Mouse (Mus musculus): ENCODE data around the gene Trappc1. TPM values are rescaled to one million over a fixed set of nuclear protein-coding genes. Genes with fewer than 3 reads are reported as not detected.

Gene Trappc1
- polyA plus RNA-seq, 2 experiments = 49.6 to 101 TPM

DNA sequence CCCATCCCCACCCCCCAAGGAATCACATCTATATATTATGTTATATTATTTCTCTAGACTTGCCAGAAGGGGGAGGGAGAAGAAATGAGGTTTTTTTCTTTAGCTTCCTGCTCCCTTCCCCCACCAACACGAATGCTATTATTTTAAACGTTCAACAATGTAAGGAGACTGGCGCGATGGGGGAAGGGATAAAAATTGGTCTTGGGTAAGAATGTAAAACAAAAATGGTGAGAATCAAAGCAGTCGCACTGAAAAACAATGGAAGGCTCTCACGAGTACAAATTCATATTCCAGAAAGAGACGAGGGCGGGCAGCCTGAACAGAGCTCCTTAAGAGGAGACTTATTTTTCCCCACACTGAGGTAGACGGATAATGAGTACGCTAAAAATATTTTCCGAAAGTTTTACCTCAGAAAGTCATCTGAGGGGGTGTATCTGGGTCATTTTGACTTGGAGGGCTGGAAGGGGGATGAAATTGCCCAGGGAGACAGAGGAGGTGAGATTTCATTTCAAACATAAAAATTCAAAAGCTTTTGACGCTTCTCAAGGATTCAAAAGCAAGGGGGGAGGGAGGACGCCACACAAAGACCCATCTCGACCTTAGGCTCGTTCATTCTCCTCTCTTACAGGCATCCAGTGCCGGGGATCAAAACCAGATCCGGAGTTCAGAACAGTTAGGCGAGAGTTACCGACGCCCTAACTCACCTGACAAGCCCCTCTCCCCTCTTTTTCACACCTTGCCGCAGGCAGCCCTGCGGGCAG is 43.3 kb downstream of the Trappc1 start:
- Histone ChIP-seq H3K36me3 (replicated peaks; ENCODE audit: control insufficient read depth, insufficient read depth, low read depth) (no peaks in the 10 kb centered on the region), H3K27ac (peak overlapping the region; percentile 8), H3K4me1 (replicated peaks; ENCODE audit: control insufficient read depth in 2 of 2, insufficient read depth in 2 of 2, low read length in 1 of 2) (peaks cover 31 to 34% of the 10 kb centered on the region in 2 experiments), H3K9ac (replicated peaks) (peak overlapping the region; percentile 39), H3K4me2 (ENCODE audit: low read depth) (peak overlapping the region; percentile 89), H3K27me3 (ENCODE audit: control insufficient read depth, insufficient read depth, low read length) (peaks cover 35% of the 10 kb centered on the region), H3K9me3 (ENCODE audit: control insufficient read depth, low read length) (no peaks in the 10 kb centered on the region), H3K4me3 (ENCODE audit: insufficient read depth in 1 of 2, low read depth in 2 of 2, low read length in 2 of 2) (peak overlapping the region; percentile 27 to 77)
- DNase-seq (ENCODE audit: low read depth in 3 of 3, low spot score in 3 of 3) (no peak), ATAC-seq (ENCODE audit: insufficient read depth) (no peak)
- WGBS (ENCODE audit: insufficient replicate concordance) = under 1% methylated on average over 22 of the region's 22 CpGs
- no peak for TF ChIP-seq CTCF (IDR thresholded peaks at IDR 0.05; ENCODE audit: low read depth)
- no peak for TF ChIP-seq EP300 (IDR thresholded peaks at IDR 0.05; ENCODE audit: low read depth)

- peak overlapping the region; percentile 89 for H3K4me2 ChIP-seq (ENCODE audit: low read depth)
- ATAC-seq (ENCODE audit: insufficient read depth) (no peak), DNase-seq (ENCODE audit: low read depth in 3 of 3, low spot score in 3 of 3) (no peak)
- no peak overlapping the region; the same call in 1 of the 2 replicates for H3K27ac ChIP-seq
- TF ChIP-seq EP300 (IDR thresholded peaks at IDR 0.05; ENCODE audit: low read depth) (no peak), CTCF (IDR thresholded peaks at IDR 0.05; ENCODE audit: low read depth) (no peak)
- WGBS (ENCODE audit: insufficient replicate concordance) = 2% methylated on average over 22 of the region's 22 CpGs
- H3K4me1 ChIP-seq (replicated peaks; ENCODE audit: control insufficient read depth in 2 of 2, insufficient read depth in 2 of 2, low read length in 1 of 2) = peaks cover 39 to 41% of the 10 kb centered on the region in 2 experiments
- no peaks in the 10 kb centered on the region for H3K36me3 ChIP-seq (replicated peaks; ENCODE audit: control insufficient read depth, insufficient read depth, low read depth)
- H3K4me3 ChIP-seq (ENCODE audit: insufficient read depth in 1 of 2, low read depth in 2 of 2, low read length in 2 of 2) = peak overlapping the region; percentile 73 to 77
- peaks cover 35% of the 10 kb centered on the region for H3K27me3 ChIP-seq (ENCODE audit: control insufficient read depth, insufficient read depth, low read length)
- H3K9me3 ChIP-seq (ENCODE audit: control insufficient read depth, low read length) = no peaks in the 10 kb centered on the region
- H3K9ac ChIP-seq (replicated peaks) = peak overlapping the region; percentile 85
Measured at GRCm38 (mm10) chr11:69367616-69368355, 44.0 kb downstream of the Trappc1 start.

DNA sequence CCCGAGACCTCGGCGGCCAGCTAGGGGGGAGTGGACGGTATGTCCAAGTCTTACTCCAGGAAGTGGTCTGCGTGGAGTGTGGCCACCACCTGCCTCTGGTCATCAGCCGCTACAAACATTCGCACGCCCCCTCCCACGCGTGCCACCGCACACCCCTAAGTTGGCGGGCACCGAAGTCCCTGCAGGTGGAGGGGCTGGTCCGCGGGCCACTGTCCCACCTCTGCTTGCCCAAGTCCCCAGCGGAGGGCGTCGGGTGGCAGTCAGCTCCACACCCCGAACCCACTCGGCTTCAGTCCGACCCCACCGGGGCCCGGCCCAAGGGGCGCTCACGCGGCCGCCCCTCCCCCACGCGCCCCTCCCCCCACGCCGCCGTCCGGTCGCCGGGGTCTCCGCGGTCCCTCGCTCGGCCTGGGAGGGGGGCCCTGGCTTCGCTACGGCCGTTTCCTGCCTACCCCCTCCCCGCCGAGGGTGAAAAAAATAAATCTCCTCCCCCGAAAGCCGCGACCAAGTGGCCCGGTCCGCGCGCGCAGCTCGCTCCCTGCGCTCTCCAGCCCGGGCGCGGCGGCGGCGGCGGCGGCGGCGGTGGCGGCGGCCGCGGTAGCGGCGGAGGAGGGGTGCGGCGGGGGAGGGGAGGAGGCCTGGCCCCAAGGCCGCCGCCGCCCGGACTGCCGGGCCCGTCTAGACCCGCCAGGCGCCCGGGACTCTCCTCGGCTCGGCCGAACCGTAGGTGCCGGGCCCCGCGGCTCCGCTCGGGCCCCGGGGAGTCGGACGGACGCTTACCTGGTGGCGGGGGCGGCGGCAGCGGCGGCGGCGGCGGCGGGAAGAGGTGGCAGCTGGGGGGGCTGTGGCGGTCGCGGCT is 44.8 kb downstream of the Trappc1 start:
- no peak for DNase-seq (ENCODE audit: low read depth in 3 of 3, low spot score in 3 of 3)
- Histone ChIP-seq H3K27ac (peak overlapping the region; percentile 30; the same call in 1 of the 2 replicates), H3K4me2 (ENCODE audit: low read depth) (peak overlapping the region; percentile 89), H3K4me1 (replicated peaks; ENCODE audit: control insufficient read depth in 2 of 2, insufficient read depth in 2 of 2, low read length in 1 of 2) (peaks cover 47 to 49% of the 10 kb centered on the region in 2 experiments), H3K9me3 (ENCODE audit: control insufficient read depth, low read length) (no peaks in the 10 kb centered on the region), H3K9ac (replicated peaks) (peak overlapping the region; percentile 85), H3K27me3 (ENCODE audit: control insufficient read depth, insufficient read depth, low read length) (peaks cover 35% of the 10 kb centered on the region), H3K36me3 (replicated peaks; ENCODE audit: control insufficient read depth, insufficient read depth, low read depth) (no peaks in the 10 kb centered on the region), H3K4me3 (ENCODE audit: insufficient read depth in 1 of 2, low read depth in 2 of 2, low read length in 2 of 2) (peak overlapping the region; percentile 73 to 77)
- TF ChIP-seq CTCF (IDR thresholded peaks at IDR 0.05; ENCODE audit: low read depth) = no peak
- no peak for TF ChIP-seq EP300 (IDR thresholded peaks at IDR 0.05; ENCODE audit: low read depth)
- WGBS (ENCODE audit: insufficient replicate concordance) = under 1% methylated on average over 68 of the region's 106 CpGs
- no peak; the same call in 1 of the 2 replicates for ATAC-seq (ENCODE audit: insufficient read depth)

DNA sequence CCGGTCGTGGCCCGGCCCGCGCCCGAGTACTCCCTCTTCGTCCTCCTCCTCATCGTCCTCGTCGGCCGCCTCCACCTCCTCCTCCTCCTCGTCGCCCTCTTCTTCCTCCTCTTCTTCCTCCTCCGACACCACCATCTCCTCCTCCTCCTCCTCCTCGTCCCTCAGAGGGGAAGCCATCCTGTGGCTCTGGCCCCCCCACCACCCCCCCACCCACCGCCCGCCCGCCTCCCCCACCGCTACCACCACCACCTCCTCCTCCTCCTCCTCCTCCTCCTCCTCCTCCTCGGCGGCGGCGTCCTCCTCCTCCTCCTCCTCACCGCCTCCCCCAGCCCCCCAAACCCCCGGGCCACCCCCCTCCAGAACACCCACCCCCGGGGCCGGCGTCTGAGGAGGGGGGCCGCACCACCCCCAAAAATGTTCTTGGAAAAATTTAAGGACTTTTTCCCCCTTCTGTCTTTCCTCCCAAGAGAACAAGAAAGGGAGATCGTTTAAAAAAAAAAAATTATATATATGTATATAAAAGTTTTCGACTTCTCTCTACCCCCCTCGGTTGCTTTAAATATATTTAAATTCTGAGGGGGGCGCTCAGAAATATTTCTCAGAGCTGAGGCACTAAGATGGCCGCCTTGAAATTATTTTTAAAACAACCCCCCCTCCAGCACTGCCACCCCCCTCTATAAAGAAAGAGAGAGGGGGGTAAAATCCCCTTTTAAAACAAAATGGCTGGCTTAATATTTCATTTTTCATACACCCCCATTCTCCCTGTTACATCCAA is 45.6 kb downstream of the Trappc1 start, which contains the start of gene Chd3:
Gene Chd3, minus strand, starts transcription at position 192 of the 775 bp plus-strand sequence.
- WGBS (ENCODE audit: insufficient replicate concordance) = 5% methylated on average over 20 of the region's 34 CpGs
- peak within 1 kb of the TSS; percentile 73 to 77 for H3K4me3 ChIP-seq (ENCODE audit: insufficient read depth in 1 of 2, low read depth in 2 of 2, low read length in 2 of 2)
- H3K27ac ChIP-seq = peak within 1 kb of the TSS; percentile 30; the same call in 1 of the 2 replicates
- H3K36me3 ChIP-seq (replicated peaks; ENCODE audit: control insufficient read depth, insufficient read depth, low read depth) = no peaks in the 10 kb centered on the region
- no peaks in the 10 kb centered on the region for H3K9me3 ChIP-seq (ENCODE audit: control insufficient read depth, low read length)
- no peak for ATAC-seq (ENCODE audit: insufficient read depth)
- peak within 1 kb of the TSS; percentile 85 for H3K9ac ChIP-seq (replicated peaks)
- H3K4me2 ChIP-seq (ENCODE audit: low read depth) = peak within 1 kb of the TSS; percentile 89
- DNase-seq (ENCODE audit: low read depth in 3 of 3, low spot score in 3 of 3) = no peak
- H3K27me3 ChIP-seq (ENCODE audit: control insufficient read depth, insufficient read depth, low read length) = peaks cover 35% of the 10 kb centered on the region
- peaks cover 55 to 57% of the 10 kb centered on the region in 2 experiments for H3K4me1 ChIP-seq (replicated peaks; ENCODE audit: control insufficient read depth in 2 of 2, insufficient read depth in 2 of 2, low read length in 1 of 2)
- TF ChIP-seq EP300 (IDR thresholded peaks at IDR 0.05; ENCODE audit: low read depth) (no peak), CTCF (IDR thresholded peaks at IDR 0.05; ENCODE audit: low read depth) (no peak)

Measured in liver, embryonic 14.5 days (tissue).